Mouse (Mus musculus) stomach, postnatal 0 days (tissue): Measurements from ENCODE around the gene Fam214b.

ENCODE experiments used
- CTCF ChIP-seq: IDR thresholded peaks from 2 replicates; pipeline ENCODE4 v1.5.1; 2016; ENCODE audit warnings: antibody characterized with exemption, low read depth, mild to moderate bottlenecking, moderate library complexity
- EP300 ChIP-seq: optimal IDR thresholded peaks from 2 replicates; pipeline ENCODE3; 2016; ENCODE audit warnings: antibody characterized with exemption

DNA sequence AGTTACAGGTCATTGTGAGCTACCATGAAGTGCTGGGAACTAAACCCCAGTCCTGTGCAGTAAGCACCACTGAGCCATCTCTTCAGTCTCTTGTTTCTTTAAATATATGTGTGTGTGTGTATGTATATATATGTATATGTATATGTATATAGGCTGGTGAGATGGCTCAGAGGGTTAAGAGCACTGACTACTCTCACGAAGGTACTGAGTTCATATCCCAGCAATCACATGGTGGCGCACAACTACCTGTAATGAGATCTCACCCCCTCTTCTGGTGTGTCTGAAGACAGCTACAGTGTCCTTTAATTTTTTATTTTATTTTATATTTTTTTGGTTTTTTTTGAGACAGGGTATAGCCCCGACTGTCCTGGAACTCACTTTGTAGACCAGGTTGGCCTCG is 19.5 kb upstream of the Fam214b start:
- TF ChIP-seq CTCF, result no peak
- TF ChIP-seq EP300, result no peak
